Mouse (Mus musculus) heart, embryonic 10.5 days (tissue): ENCODE measurements at regions not wholly inside any gene's neighbourhood (a gene's known extent, or its start where the extent isn't known, plus 50 kb on each side); places are given as distances from the start of the nearest gene placed in this dataset.
A peak's percentile ranks its signal among the peaks of the same experiment; 100 is the strongest.

Source experiments
- DNase-seq: peaks from one replicate; pipeline ENCODE4 v3.0.0-alpha.2; 2017; ENCODE audit warnings: low spot score
- H3K27ac ChIP-seq: fragments of 300-500 bp; sonication (generic); 2 replicates; pipeline ENCODE4 v1.5.1; 2016; ENCODE audit warnings: mild to moderate bottlenecking
- H3K27me3 ChIP-seq: fragments of 300-500 bp; sonication (generic); 2 replicates; pipeline ENCODE4 v1.6.1; 2016; ENCODE audit warnings: mild to moderate bottlenecking; ENCODE audit not compliant: poor library complexity, insufficient read depth, severe bottlenecking
- H3K36me3 ChIP-seq: fragments of 300-500 bp; sonication (generic); 2 replicates; pipeline ENCODE4 v1.6.1; 2016; ENCODE audit warnings: mild to moderate bottlenecking, moderate library complexity
- H3K4me1 ChIP-seq: fragments of 300-500 bp; sonication (generic); 2 replicates; pipeline ENCODE4 v1.6.1; 2016; ENCODE audit warnings: mild to moderate bottlenecking
- H3K4me3 ChIP-seq: fragments of 300-500 bp; sonication (generic); 2 replicates; pipeline ENCODE4 v1.5.1; 2016; ENCODE audit warnings: mild to moderate bottlenecking, moderate library complexity
- H3K9me3 ChIP-seq: fragments of 300-500 bp; sonication (generic); 2 replicates; pipeline ENCODE4 v1.6.1; 2016; ENCODE audit warnings: mild to moderate bottlenecking, moderate library complexity
- WGBS: fragments of 180-500 bp; shearing (Covaris S2); methylation state at CpG from one replicate; pipeline ENCODE4 v1.1.7; 2016; 5-methylcytosine and 5-hydroxymethylcytosine counted together

DNA sequence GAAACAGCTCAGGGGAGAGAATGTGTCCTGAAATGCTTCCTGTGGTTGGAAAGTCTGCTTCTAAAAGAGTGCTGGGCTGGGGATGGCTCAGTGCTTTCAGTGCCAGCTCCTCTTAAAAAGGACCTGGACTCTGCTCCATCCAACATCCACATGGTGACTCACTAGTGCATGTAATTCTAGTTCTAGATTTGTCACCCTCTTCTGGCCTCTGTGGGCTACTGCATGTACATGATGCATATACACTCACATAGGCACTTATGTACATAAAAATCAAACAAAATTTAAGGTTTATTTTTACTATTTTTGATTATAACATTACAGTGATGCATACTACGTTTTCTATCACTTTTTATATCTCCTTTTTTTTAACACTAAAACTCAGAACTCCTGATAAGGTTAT lies 70.6 kb upstream of the Frem2 start:
- DNase-seq, result no peak
- WGBS, result 83% methylated on average over 1 of the region's 1 CpGs
- Histone ChIP-seq H3K36me3 (no peaks in the 10 kb centered on the region), H3K27me3 (no peaks in the 10 kb centered on the region), H3K4me1 (peaks cover 10% of the 10 kb centered on the region), H3K27ac (no peak overlapping the region), H3K4me3 (no peak overlapping the region), H3K9me3 (no peaks in the 10 kb centered on the region)

DNA sequence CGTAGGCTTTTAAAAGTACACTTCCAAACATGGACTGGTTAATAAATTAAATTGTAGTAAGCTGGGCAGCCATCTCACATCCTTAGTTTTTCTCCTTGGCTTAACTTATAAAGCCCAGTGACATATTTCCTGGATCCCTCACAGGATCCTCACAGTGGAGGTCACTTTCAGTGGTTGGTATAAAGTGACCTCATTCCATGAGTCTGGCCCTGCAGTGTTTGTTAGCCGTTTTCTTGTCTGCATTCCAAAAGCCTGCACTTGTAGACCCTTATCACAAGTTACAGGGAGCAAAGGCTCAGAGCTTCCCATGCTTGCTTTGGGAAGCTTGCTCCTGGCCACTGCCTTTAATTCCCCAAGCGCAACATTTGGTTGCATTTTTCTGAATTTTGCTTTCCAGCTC lies 49.9 kb upstream of the Frem2 start:
- no peaks in the 10 kb centered on the region for H3K9me3 ChIP-seq
- H3K27ac ChIP-seq, result peak overlapping the region; percentile 57; the same call in 1 of the 2 replicates
- H3K27me3 ChIP-seq, result no peaks in the 10 kb centered on the region
- peaks cover 23% of the 10 kb centered on the region for H3K4me1 ChIP-seq
- H3K4me3 ChIP-seq, result no peak overlapping the region
- WGBS, result 56% methylated on average over 3 of the region's 3 CpGs
- no peak for DNase-seq
- H3K36me3 ChIP-seq, result no peaks in the 10 kb centered on the region
